Mouse (Mus musculus): Measurements from ENCODE around the gene Ranbp3l.

DNA sequence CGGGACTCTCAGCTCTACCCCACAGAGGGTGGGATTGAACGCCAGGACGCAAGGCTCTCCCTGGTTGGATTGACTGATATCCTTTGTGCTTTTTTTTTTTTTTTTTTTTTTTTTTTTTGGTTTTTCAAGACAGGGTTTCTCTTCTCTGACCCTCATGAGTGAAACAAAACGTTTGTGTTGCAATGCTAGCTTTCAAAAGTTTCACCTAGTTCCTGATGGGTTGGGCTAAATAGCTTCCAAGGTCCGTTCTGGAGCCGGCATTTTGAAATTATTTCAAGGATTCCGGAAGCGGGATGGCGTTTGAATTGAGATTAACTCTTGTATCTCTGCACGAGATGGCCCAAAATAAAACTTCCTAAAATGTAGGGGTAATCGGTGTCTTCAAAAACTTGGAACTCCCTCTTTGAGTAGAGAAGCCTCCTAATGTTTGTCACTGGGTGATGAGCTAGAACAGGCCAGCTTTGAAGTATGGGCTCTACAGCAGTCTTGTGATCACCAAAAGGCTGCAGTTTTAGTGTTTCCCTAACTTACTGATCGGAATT is 105.4 kb downstream of the Ranbp3l start:
- TF ChIP-seq EP300 (optimal IDR thresholded peaks at IDR 0.05) (no peak), CTCF (IDR thresholded peaks at IDR 0.05; ENCODE audit: low read depth) (no peak)
